Mouse (Mus musculus) bone marrow, adult 2 months (tissue): Measurements from ENCODE around the gene Ttc23.
A peak's percentile ranks its signal among the peaks of the same experiment; 100 is the strongest.

ENCODE experiments used
- CTCF ChIP-seq: fragments of 200-500 bp; IDR thresholded peaks from 2 replicates; pipeline ENCODE4 v1.5.1; 2011; ENCODE audit warnings: low read length, control low read depth; ENCODE audit not compliant: control insufficient read depth, insufficient read depth
- POLR2A ChIP-seq: fragments of 200-500 bp; IDR thresholded peaks from 2 replicates; pipeline ENCODE4 v1.6.1; 2011; ENCODE audit warnings: low read depth, mild to moderate bottlenecking, control low read depth, low read length, borderline replicate concordance; ENCODE audit not compliant: control insufficient read depth

DNA sequence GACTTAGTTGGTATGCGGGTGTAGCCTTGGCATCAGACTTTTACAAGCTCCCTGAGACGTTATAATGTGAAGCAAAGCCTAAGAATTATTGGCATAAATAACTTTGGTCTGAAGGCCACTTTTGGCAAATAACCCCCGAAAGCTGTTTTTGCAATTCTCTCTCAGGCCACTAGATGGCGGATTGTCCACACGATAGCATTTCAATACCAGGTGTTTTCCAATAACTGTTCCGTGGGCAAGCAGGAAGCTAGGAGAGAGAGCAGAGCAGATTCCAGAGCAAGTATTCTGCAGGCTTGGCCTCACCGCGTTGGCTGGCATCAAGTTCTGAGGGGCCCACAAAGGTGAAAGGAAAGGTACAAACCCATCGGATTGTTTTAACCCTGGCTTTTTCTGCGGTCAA lies 141.5 kb downstream of the Ttc23 start:
- peak; percentile 50 for TF ChIP-seq CTCF
- no peak for TF ChIP-seq POLR2A
